Mouse (Mus musculus) thymus, adult 2 months (tissue): ENCODE data around the gene Mto1.

Experiments used
- CTCF ChIP-seq: fragments of 200-500 bp; IDR thresholded peaks from 2 replicates; pipeline ENCODE4 v1.5.1; 2012; ENCODE audit warnings: mild to moderate bottlenecking, control low read depth, low read length, moderate library complexity, borderline replicate concordance; ENCODE audit not compliant: control insufficient read depth, poor library complexity, insufficient read depth; ENCODE audit errors: extremely low read depth
- POLR2A ChIP-seq: fragments of 200-500 bp; IDR thresholded peaks from 2 replicates; pipeline ENCODE4 v1.6.1; 2012; ENCODE audit warnings: mild to moderate bottlenecking, low read length, control low read depth, moderate library complexity; ENCODE audit not compliant: control insufficient read depth, poor library complexity, insufficient read depth; ENCODE audit errors: extremely low read depth

- TF ChIP-seq CTCF = no peak
- no peak for TF ChIP-seq POLR2A
Measured at GRCm38 (mm10) chr9:78475383-78475780, 27.4 kb downstream of the Mto1 start.
